Mouse (Mus musculus): Measurements from ENCODE around the gene Map2k1.
"Not testable (repeated sequence)": the region's sequence is repeated elsewhere in the genome, so short reads cannot be mapped to it uniquely, and the experiment has no call there.

The Map2k1 gene

DNA sequence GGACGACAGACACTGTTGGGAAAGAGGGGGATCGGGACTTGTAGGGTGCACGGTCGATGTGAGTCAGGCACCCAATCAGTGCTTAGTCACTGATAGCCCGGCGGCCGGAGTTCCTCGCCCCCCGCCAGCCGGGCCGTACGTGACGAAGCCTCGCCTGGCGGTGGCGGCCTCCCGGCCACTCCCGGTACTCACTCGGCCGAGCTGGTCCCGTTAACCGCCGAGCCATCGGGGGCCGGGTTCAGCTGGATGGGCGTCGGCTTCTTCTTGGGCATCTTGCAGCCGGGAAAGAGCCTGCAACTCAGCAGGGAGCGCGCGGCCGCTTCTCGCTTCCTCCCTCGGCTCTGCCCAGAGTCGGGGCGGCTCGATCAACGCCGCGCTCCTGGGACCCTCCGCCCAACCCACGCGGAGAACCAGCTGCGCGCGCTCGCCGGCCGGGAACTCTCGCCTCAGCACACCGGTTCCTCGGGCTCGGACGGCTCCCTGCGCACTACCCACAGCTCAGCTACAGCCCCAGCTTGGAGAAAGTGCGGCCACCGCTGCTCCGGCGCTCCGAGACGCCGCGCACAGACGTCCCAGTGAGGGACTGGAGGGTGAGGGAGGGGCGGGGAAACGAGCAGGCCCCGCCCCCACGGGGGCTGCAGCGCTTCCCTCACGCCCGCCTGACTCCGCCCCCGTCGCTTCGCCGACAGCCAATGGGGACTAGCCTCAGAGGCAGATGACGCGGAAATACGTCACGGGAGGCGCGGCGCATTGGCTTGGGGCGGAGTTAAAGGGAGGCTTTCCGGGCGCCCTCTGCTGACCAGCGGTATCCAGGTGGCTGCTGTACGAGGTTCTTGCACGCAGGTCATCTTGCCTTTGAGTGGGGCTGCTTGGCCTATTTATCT lies at the start of gene Map2k1:
Gene Map2k1, minus strand, starts transcription at position 611 of the 884 bp plus-strand sequence.
- DNase-seq (ENCODE audit: low spot score in 2 of 2) = peak; percentile 99 to 100

- not testable (repeated sequence) for DNase-seq (ENCODE audit: low spot score in 2 of 2)
Observed at GRCm38 (mm10) chr9:64303086-64303485, 49.7 kb upstream of the Map2k1 start.

DNA sequence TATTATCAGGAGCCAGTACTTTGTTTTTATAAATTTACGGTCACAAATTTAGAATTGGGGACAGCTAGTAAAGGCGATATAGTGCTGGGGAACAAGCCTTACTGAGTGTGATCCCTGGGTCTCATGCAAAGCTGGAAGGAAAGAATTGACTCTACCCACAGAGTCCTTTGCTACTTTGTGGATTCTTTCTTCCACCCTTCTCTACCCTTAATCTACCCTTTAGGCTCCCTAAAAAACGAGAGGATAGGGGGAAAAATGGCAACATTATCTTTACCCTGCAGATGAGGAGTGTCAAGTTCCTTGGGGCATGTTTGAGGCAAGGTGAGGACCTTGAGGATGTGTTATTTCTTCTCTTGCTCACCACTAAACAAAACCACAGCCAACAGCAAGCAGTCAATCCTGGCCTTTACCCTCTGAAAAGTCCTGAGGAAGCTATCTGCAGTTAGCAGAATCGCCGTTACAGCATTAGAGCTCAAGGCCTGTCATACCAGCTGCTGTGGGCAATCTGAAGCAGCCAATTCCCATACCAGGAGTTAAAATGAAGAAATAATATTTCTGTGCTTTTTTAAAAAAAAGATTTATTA lies 29.1 kb upstream of the Map2k1 start:
- DNase-seq (ENCODE audit: low spot score in 2 of 2) = no peak

DNA sequence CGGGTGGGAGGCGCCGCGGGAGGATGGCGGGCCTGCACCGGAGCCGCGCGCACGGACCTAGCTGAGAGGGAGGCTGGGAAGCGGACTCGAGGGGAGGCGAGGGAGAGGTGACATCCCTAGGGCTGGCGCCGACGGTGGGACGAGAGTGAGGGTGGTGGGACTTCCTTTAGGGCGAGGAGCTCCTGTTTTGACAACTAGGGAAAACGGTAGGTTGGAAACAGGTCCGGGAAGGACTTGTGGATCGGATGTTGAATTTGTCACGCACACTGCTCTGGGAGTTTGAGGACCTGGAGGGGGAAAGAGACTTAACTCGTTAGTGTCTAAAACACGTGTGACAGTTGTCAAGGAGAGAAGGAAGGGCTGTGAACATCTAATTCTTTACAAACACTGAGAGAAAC lies 28.3 kb upstream of the Map2k1 start:
- DNase-seq (ENCODE audit: low spot score in 2 of 2) = no peak

- DNase-seq (ENCODE audit: low spot score in 2 of 2) = peak; percentile 93 to 94
Observed at GRCm38 (mm10) chr9:64281105-64281780, 27.8 kb upstream of the Map2k1 start, which contains the start of gene Tipin. TSS of gene Tipin (plus strand) at chr9:64281581.

DNA sequence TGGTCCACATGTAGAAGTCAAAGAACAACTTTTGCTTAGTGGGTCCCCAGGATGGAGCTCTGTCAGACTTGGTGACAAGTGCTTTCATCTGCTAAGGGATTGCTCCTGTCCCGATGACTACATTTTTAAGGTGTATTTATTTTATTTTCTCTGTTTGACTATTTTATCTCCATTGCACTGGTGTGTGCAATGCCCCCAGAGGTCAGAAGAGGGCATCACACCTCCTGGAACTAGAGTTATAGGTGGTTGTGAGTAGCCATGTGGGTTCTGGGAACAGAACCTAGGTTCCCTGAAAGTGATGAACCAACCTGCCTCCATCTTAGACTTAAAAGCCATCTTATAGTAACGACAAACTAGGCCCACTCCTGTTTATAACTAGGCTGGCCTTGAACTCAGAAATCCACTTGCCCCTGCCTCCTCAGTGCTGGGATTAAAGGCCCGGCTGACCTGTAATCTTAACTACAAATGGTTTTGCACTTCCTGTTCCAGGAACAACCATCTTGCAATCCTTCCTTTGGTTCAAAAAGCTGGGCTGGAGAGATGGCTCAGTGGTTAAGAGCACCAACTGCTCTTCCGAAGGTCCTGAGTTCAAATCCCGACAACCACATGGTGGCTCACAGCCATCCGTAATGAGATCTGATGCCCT lies 25.4 kb upstream of the Map2k1 start:
- no peak for DNase-seq (ENCODE audit: low spot score in 2 of 2)

DNA sequence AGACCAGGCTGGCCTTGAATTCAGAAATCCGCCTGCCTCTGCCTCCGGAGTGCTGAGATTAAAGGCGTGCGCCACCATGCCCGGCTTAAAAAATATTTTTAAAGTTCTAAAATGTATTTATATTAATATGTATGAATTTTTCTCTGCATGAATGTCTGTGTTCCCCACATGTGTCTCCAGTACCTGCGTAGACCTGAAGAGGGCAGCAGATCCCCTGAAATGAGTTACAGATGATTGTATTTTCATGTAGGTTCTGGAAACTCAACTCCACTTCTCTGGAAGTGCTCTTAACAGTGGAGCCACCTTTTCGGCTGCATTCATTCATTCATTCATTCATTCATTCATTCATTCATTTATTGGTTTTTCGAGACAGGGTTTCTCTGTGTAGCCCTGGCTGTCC lies 24.3 kb upstream of the Map2k1 start:
- peak; percentile 72 to 73 for DNase-seq (ENCODE audit: low spot score in 2 of 2)

GRCm38 (mm10) chr9:64274919-64275318 lies 21.5 kb upstream of the Map2k1 start:
- DNase-seq (ENCODE audit: low spot score in 2 of 2) = no peak

DNA sequence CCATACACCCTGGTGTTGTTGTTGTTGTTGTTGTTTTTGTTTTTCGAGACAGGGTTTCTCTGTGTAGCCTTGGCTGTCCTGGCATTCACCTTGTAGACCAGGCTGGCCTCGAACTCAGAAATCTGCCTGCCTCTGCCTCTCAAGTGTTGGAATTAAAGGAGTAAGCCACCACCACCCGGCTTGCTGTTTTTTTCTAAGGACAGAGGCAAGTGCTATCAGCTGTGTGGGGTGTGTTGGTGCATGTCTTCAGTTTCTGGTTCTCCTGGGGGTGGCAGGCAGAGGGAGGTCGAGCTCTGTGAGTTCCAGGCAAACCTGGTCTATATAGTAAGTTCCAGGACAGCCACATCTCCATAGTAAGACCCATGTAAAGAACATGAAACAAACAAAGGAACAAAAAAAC lies 20.9 kb upstream of the Map2k1 start:
- no peak for DNase-seq (ENCODE audit: low spot score in 2 of 2)

GRCm38 (mm10) chr9:64273757-64274156 lies 20.3 kb upstream of the Map2k1 start:
- DNase-seq (ENCODE audit: low spot score in 2 of 2) = peak in 1 of 2 experiments; percentile 17

DNA sequence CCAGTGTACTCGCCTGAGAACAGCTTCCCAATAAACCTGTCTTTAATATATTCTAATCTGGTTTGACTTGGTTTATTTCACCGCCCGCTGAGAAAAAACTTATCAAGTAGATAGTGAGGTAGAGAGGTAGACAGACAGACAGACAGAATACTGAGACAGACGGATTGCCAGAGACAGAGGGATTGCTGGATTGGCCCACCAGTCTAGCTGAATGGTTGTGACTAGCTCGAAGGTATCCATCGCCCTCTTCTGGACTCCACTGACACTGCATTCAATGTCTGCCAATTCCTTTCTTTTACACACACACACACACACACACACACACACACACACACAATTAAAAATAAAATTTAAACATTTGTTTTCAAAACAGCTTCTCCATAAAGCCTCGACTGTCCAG lies 19.2 kb upstream of the Map2k1 start:
- DNase-seq (ENCODE audit: low spot score in 2 of 2) = peak; percentile 68 to 76

DNA sequence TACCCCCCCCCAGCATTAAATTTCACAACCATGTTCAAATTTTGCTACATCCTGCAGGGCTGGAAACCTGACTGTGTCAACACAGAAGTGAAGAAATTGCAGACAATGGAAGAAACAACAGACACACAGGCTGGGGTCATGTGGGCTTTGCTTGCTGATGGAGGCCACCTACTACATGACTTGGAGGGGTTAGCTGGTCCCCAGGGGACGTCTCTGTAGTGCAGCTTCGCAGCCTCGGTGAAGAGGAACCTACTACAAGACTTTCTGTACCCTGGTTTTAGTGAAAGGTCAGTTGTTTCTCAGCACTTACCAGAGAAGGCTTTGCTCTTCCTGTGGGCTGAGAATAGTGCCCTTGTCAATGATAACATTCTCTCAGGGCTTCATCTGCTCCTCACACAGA lies 17.8 kb upstream of the Map2k1 start:
- no peak for DNase-seq (ENCODE audit: low spot score in 2 of 2)

DNA sequence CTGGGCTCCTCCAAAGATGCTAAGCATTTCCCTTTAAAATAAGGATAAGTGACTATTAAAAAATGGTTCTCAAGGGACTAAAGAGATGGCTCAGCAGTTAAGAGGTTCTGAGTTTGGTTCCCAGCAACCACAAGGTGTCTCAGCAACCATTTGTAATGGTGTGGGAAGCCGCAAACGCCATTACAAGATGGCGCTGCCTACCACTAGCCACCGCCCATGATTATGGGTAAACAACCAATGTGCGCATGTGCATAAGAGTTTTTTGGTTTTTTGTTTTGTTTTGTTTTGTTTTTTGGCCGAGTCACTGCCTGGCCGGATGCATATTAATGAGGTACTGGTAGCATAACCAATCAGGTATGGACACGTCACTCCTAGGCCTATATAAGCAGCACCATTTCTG lies 15.4 kb upstream of the Map2k1 start:
- DNase-seq (ENCODE audit: low spot score in 2 of 2) = not testable (repeated sequence)

- no peak for DNase-seq (ENCODE audit: low spot score in 2 of 2)
Observed at GRCm38 (mm10) chr9:64268196-64268595, 14.8 kb upstream of the Map2k1 start.

- DNase-seq (ENCODE audit: low spot score in 2 of 2) = no peak
Observed at GRCm38 (mm10) chr9:64267231-64267630, 13.8 kb upstream of the Map2k1 start.

DNA sequence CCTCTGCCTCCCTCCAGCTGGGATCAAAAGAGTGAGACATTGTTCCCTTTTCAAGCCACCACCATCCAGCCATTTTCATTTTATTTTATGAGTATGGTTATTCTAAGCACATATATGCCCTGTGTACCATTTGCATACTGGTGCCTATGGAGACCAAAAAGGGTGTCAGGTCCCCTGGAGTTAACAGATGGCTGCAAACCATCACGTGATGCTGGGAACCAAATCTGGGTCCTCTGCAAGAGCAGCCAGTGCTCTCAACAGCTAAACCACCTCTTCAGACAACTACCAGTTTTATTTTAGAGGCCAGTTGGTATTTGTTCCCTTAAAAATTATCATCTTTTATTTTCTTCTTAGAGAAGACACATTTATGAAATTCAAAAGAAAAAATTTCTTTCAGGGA lies 11.4 kb upstream of the Map2k1 start:
- no peak for DNase-seq (ENCODE audit: low spot score in 2 of 2)

DNA sequence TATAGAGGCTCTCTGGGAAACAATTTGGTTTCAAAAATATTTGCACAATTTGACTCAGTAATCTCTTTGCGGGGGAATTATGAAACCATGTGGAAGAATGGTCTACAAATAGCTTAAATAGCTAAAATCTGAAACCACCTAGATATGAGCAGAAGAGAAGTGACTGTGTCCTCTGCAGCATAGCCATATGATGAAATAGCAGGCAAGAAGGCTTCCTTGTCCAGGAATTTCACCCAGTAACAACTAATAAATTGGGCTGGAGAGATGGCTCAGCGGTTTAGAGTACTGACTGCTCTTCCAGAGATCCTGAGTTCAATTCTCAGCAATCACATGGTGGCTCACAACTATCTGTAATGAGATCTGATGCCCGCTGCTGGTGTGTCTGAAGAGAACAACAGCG lies 7.6 kb upstream of the Map2k1 start:
- DNase-seq (ENCODE audit: low spot score in 2 of 2) = peak in 1 of 2 experiments; percentile 21

DNA sequence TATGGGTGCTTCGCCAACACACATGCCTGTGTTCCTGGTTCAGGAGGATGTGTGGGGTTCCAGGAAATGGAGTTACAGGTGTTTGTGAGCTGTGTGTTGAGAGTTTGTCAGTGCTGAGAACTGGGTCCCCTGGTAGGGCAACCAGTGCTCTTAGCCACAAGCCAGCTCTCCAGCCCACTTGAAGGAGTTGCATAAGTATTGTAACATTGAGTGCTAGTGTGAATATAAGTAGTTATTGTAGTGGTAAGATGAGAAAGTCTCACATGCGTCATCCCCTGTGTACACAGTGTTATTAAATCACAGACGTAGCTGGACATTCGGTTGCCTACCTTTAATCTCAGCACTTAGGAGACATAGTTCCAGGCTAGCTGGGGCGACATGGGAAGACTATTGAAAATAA lies 6.5 kb upstream of the Map2k1 start:
- no peak for DNase-seq (ENCODE audit: low spot score in 2 of 2)

DNA sequence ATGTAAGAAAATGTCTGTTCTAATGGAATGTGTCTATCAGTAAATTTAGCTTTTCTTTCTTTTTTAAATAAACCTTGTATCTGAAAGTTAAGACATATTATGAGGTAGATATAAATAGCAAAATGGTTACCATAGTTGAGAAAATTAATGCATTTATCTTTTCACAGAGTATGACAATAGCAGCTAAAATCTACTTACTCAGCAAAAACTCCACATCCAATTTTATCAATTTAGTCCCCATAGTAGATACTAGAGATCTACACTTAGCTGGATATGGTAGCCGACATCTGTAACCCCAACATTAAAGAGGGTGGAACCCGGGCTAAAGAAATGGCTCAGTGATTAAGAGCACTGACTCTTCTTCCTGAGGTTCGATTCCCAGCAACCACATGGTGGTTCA lies 2.8 kb upstream of the Map2k1 start:
- no peak for DNase-seq (ENCODE audit: low spot score in 2 of 2)

- no peak for DNase-seq (ENCODE audit: low spot score in 2 of 2)
Observed at GRCm38 (mm10) chr9:64255422-64255821, 2.0 kb upstream of the Map2k1 start.

GRCm38 (mm10) chr9:64252591-64253020 lies 825 bp downstream of the Map2k1 start:
- peak in 1 of 2 experiments; percentile 21 for DNase-seq (ENCODE audit: low spot score in 2 of 2)

GRCm38 (mm10) chr9:64250111-64250730 lies 3.2 kb downstream of the Map2k1 start:
- no peak for DNase-seq (ENCODE audit: low spot score in 2 of 2)
